Mouse (Mus musculus) C2C12 (cell line): Measurements from ENCODE around the gene Ier5.

Experiments
- CEBPB ChIP-seq: IDR thresholded peaks from one replicate; pipeline ENCODE4 v1.6.1; 2011; ENCODE audit warnings: low read depth, mild to moderate bottlenecking, control low read depth, moderate library complexity
- CTCF ChIP-seq: IDR thresholded peaks from one replicate; pipeline ENCODE4 v1.5.1; 2011; ENCODE audit not compliant: control insufficient read depth, insufficient read depth, insufficient read length
- FOSL1 ChIP-seq: IDR thresholded peaks from one replicate; pipeline ENCODE4 v1.8.0; 2011; ENCODE audit warnings: mild to moderate bottlenecking, low read length; ENCODE audit not compliant: poor library complexity, insufficient read depth, severe bottlenecking
- MAX ChIP-seq: IDR thresholded peaks from one replicate; pipeline ENCODE4 v1.6.1; 2011; ENCODE audit warnings: mild to moderate bottlenecking, control low read depth
- MYOD1 ChIP-seq: IDR thresholded peaks from one replicate; pipeline ENCODE4 v1.6.1; 2011; ENCODE audit warnings: low read depth; ENCODE audit not compliant: control insufficient read depth, insufficient read length
- USF1 ChIP-seq: IDR thresholded peaks from one replicate; pipeline ENCODE4 v1.6.1; 2011; ENCODE audit warnings: low read depth, mild to moderate bottlenecking, control low read depth, moderate library complexity

GRCm38 (mm10) chr1:155082158-155082964 lies 17.1 kb downstream of the Ier5 start:
- TF ChIP-seq CTCF (no peak), USF1 (no peak), MAX (no peak), FOSL1 (no peak), MYOD1 (no peak), CEBPB (no peak)
